Mouse (Mus musculus) liver, embryonic 13.5 days (tissue): ENCODE measurements at regions not wholly inside any gene's neighbourhood (a gene's known extent, or its start where the extent isn't known, plus 50 kb on each side); places are given as distances from the start of the nearest gene placed in this dataset.

ENCODE experiments used
- ATAC-seq: fragments of 200-750 bp; cut with Nextera tagmentation; 2 replicates; pipeline ENCODE4 v1.8.0; 2017; ENCODE audit warnings: low read depth, mild to moderate bottlenecking, moderate number of reproducible peaks, moderate library complexity
- DNase-seq: peaks from one replicate; pipeline ENCODE4 v3.0.0; 2022
- H3K27ac ChIP-seq: fragments of 300-500 bp; sonication (generic); 2 replicates; pipeline ENCODE4 v1.5.1; 2015; ENCODE audit warnings: moderate library complexity, mild to moderate bottlenecking, inconsistent platforms
- H3K27me3 ChIP-seq: fragments of 300-500 bp; sonication (generic); 2 replicates; pipeline ENCODE4 v1.6.1; 2015; ENCODE audit warnings: mild to moderate bottlenecking, inconsistent platforms
- H3K36me3 ChIP-seq: fragments of 300-500 bp; sonication (generic); 2 replicates; pipeline ENCODE4 v1.6.1; 2015; ENCODE audit warnings: mild to moderate bottlenecking, inconsistent platforms
- H3K4me1 ChIP-seq: fragments of 300-500 bp; sonication (generic); replicated peaks from 2 replicates; pipeline ENCODE4 v1.6.1; 2015; ENCODE audit warnings: inconsistent platforms
- H3K4me2 ChIP-seq: fragments of 300-500 bp; sonication (generic); 2 replicates; pipeline ENCODE4 v1.6.1; 2015; ENCODE audit warnings: inconsistent platforms, mild to moderate bottlenecking, moderate library complexity
- H3K4me3 ChIP-seq: fragments of 300-500 bp; sonication (generic); replicated peaks from 2 replicates; pipeline ENCODE4 v1.5.1; 2015; ENCODE audit warnings: mild to moderate bottlenecking, inconsistent platforms
- H3K9ac ChIP-seq: fragments of 300-500 bp; sonication (generic); 2 replicates; pipeline ENCODE4 v1.6.1; 2015; ENCODE audit warnings: mild to moderate bottlenecking, inconsistent platforms
- H3K9me3 ChIP-seq: fragments of 300-500 bp; sonication (generic); replicated peaks from 2 replicates; pipeline ENCODE4 v1.6.1; 2016; ENCODE audit warnings: inconsistent platforms
- WGBS: fragments of 180-500 bp; shearing (Covaris S2); methylation state at CpG from one replicate; pipeline ENCODE4 v1.1.7; 2015; ENCODE audit not compliant: insufficient replicate concordance; 5-methylcytosine and 5-hydroxymethylcytosine counted together

GRCm38 (mm10) chr17:44420098-44421070 is 232.0 kb downstream of the Clic5 start:
- 68% methylated on average over 9 of the region's 9 CpGs for WGBS
- no peak for DNase-seq

GRCm38 (mm10) chr17:44422161-44422560 is 233.8 kb downstream of the Clic5 start:
- no peak overlapping the region for H3K27ac ChIP-seq
- H3K4me2 ChIP-seq: no peak overlapping the region
- no peak overlapping the region for H3K4me3 ChIP-seq
- no peaks in the 10 kb centered on the region for H3K4me1 ChIP-seq
- 75% methylated on average over 2 of the region's 2 CpGs for WGBS
- no peaks in the 10 kb centered on the region for H3K36me3 ChIP-seq
- DNase-seq (no peak), ATAC-seq (no peak)
- H3K9me3 ChIP-seq: no peaks in the 10 kb centered on the region
- no peaks in the 10 kb centered on the region for H3K27me3 ChIP-seq
- H3K9ac ChIP-seq: no peak overlapping the region

More at GRCm38 (mm10) chr17:44420098-44421070, 232.0 kb downstream of the Clic5 start:
- Histone ChIP-seq H3K4me3 (no peak overlapping the region), H3K27me3 (no peaks in the 10 kb centered on the region), H3K9ac (no peak overlapping the region), H3K4me2 (no peak overlapping the region), H3K9me3 (no peaks in the 10 kb centered on the region), H3K4me1 (no peaks in the 10 kb centered on the region), H3K27ac (no peak overlapping the region), H3K36me3 (no peaks in the 10 kb centered on the region)
- ATAC-seq: no peak

- DNase-seq: no peak
- Histone ChIP-seq H3K27ac (no peak overlapping the region), H3K9me3 (no peaks in the 10 kb centered on the region), H3K4me2 (no peak overlapping the region), H3K36me3 (no peaks in the 10 kb centered on the region), H3K4me1 (no peaks in the 10 kb centered on the region), H3K4me3 (no peak overlapping the region), H3K9ac (no peak overlapping the region), H3K27me3 (no peaks in the 10 kb centered on the region)
- WGBS: 63% methylated on average over 5 of the region's 5 CpGs
- no peak for ATAC-seq
Observed at GRCm38 (mm10) chr17:44422865-44423264, 234.5 kb downstream of the Clic5 start.

GRCm38 (mm10) chr17:44423471-44423985 is 235.1 kb downstream of the Clic5 start:
- H3K36me3 ChIP-seq: no peaks in the 10 kb centered on the region
- no peak overlapping the region for H3K4me3 ChIP-seq
- DNase-seq: no peak
- no peak for ATAC-seq
- no peaks in the 10 kb centered on the region for H3K27me3 ChIP-seq
- H3K9me3 ChIP-seq: no peaks in the 10 kb centered on the region
- no peaks in the 10 kb centered on the region for H3K4me1 ChIP-seq
- 68% methylated on average over 5 of the region's 5 CpGs for WGBS
- no peak overlapping the region for H3K27ac ChIP-seq
- no peak overlapping the region for H3K9ac ChIP-seq
- no peak overlapping the region for H3K4me2 ChIP-seq

- no peaks in the 10 kb centered on the region for H3K9me3 ChIP-seq
- DNase-seq: no peak
- H3K4me3 ChIP-seq: no peak overlapping the region
- H3K4me2 ChIP-seq: no peak overlapping the region
- WGBS: 12% methylated on average over 4 of the region's 4 CpGs
- H3K4me1 ChIP-seq: no peaks in the 10 kb centered on the region
- H3K27me3 ChIP-seq: no peaks in the 10 kb centered on the region
- ATAC-seq: no peak
- no peaks in the 10 kb centered on the region for H3K36me3 ChIP-seq
- H3K27ac ChIP-seq: no peak overlapping the region
- H3K9ac ChIP-seq: no peak overlapping the region
Observed at GRCm38 (mm10) chr17:44432524-44433295, 244.3 kb downstream of the Clic5 start.

- no peak overlapping the region for H3K4me2 ChIP-seq
- DNase-seq: no peak
- H3K9me3 ChIP-seq: no peaks in the 10 kb centered on the region
- no peaks in the 10 kb centered on the region for H3K4me1 ChIP-seq
- no peaks in the 10 kb centered on the region for H3K27me3 ChIP-seq
- no peaks in the 10 kb centered on the region for H3K36me3 ChIP-seq
- H3K27ac ChIP-seq: no peak overlapping the region
- no peak overlapping the region for H3K9ac ChIP-seq
- no peak for ATAC-seq
- H3K4me3 ChIP-seq: no peak overlapping the region
Observed at GRCm38 (mm10) chr17:44433296-44433653, 244.9 kb downstream of the Clic5 start.

- Histone ChIP-seq H3K4me1 (no peaks in the 10 kb centered on the region), H3K9ac (no peak overlapping the region), H3K4me2 (no peak overlapping the region), H3K9me3 (no peaks in the 10 kb centered on the region), H3K36me3 (no peaks in the 10 kb centered on the region), H3K27me3 (no peaks in the 10 kb centered on the region), H3K4me3 (no peak overlapping the region), H3K27ac (no peak overlapping the region)
- DNase-seq (no peak), ATAC-seq (no peak)
- WGBS: 55% methylated on average over 9 of the region's 9 CpGs
Observed at GRCm38 (mm10) chr17:44436536-44437043, 248.2 kb downstream of the Clic5 start.

- no peaks in the 10 kb centered on the region for H3K9me3 ChIP-seq
- H3K27me3 ChIP-seq: no peaks in the 10 kb centered on the region
- no peaks in the 10 kb centered on the region for H3K36me3 ChIP-seq
- DNase-seq (no peak), ATAC-seq (no peak)
- H3K4me2 ChIP-seq: no peak overlapping the region
- H3K4me1 ChIP-seq: no peaks in the 10 kb centered on the region
- H3K27ac ChIP-seq: no peak overlapping the region
- no peak overlapping the region for H3K4me3 ChIP-seq
- H3K9ac ChIP-seq: no peak overlapping the region
Observed at GRCm38 (mm10) chr17:44438526-44438925, 250.1 kb downstream of the Clic5 start.

GRCm38 (mm10) chr17:44443460-44443859 is 255.1 kb downstream of the Clic5 start:
- H3K4me1 ChIP-seq: no peaks in the 10 kb centered on the region
- H3K9me3 ChIP-seq: no peaks in the 10 kb centered on the region
- H3K36me3 ChIP-seq: no peaks in the 10 kb centered on the region
- no peak overlapping the region for H3K4me3 ChIP-seq
- DNase-seq (no peak), ATAC-seq (no peak)
- H3K27me3 ChIP-seq: no peaks in the 10 kb centered on the region
- H3K9ac ChIP-seq: no peak overlapping the region
- H3K27ac ChIP-seq: no peak overlapping the region
- H3K4me2 ChIP-seq: no peak overlapping the region
- WGBS: 65% methylated on average over 11 of the region's 11 CpGs

GRCm38 (mm10) chr17:44445361-44445760 is 257.0 kb downstream of the Clic5 start:
- H3K4me1 ChIP-seq: no peaks in the 10 kb centered on the region
- DNase-seq (no peak), ATAC-seq (no peak)
- H3K9ac ChIP-seq: no peak overlapping the region
- no peak overlapping the region for H3K27ac ChIP-seq
- H3K27me3 ChIP-seq: no peaks in the 10 kb centered on the region
- H3K4me3 ChIP-seq: no peak overlapping the region
- no peaks in the 10 kb centered on the region for H3K9me3 ChIP-seq
- WGBS: 65% methylated on average over 3 of the region's 3 CpGs
- no peak overlapping the region for H3K4me2 ChIP-seq
- H3K36me3 ChIP-seq: no peaks in the 10 kb centered on the region
